Mouse (Mus musculus) limb, embryonic 15.5 days (tissue): ENCODE results near the gene Slc12a6. TPM values are rescaled to one million over a fixed set of nuclear protein-coding genes. Genes with fewer than 3 reads are reported as not detected.

ENCODE experiments used
- ATAC-seq: fragments of 200-750 bp; cut with Nextera tagmentation; 2 replicates; pipeline ENCODE4 v1.8.0; 2017; ENCODE audit warnings: low read depth, moderate TSS enrichment; ENCODE audit not compliant: insufficient number of reproducible peaks, low FRiP score, low TSS enrichment
- H3K27ac ChIP-seq: fragments of 300-500 bp; sonication (generic); 2 replicates; pipeline ENCODE4 v1.5.1; 2015; ENCODE audit warnings: moderate library complexity, mild to moderate bottlenecking, inconsistent platforms
- H3K27me3 ChIP-seq: fragments of 300-500 bp; sonication (generic); 2 replicates; pipeline ENCODE4 v1.6.1; 2015; ENCODE audit warnings: inconsistent platforms
- H3K36me3 ChIP-seq: fragments of 300-500 bp; sonication (generic); 2 replicates; pipeline ENCODE4 v1.6.1; 2015; ENCODE audit warnings: inconsistent platforms
- H3K4me1 ChIP-seq: fragments of 300-500 bp; sonication (generic); 2 replicates; pipeline ENCODE4 v1.6.1; 2015; ENCODE audit warnings: inconsistent platforms
- H3K4me2 ChIP-seq: fragments of 300-500 bp; sonication (generic); 2 replicates; pipeline ENCODE4 v1.6.1; 2015; ENCODE audit warnings: mild to moderate bottlenecking, inconsistent platforms
- H3K4me3 ChIP-seq: fragments of 300-500 bp; sonication (generic); 2 replicates; pipeline ENCODE4 v1.5.1; 2015; ENCODE audit warnings: mild to moderate bottlenecking, inconsistent platforms
- H3K9ac ChIP-seq: fragments of 300-500 bp; sonication (generic); 2 replicates; pipeline ENCODE4 v1.6.1; 2015; ENCODE audit warnings: inconsistent platforms
- H3K9me3 ChIP-seq: fragments of 300-500 bp; sonication (generic); 2 replicates; pipeline ENCODE4 v1.6.1; 2016; ENCODE audit warnings: inconsistent platforms
- whole genome bisulfite sequencing: fragments of 180-500 bp; shearing (Covaris S2); methylation state at CpG from one replicate; pipeline ENCODE4 v1.1.7; 2015; 5-methylcytosine and 5-hydroxymethylcytosine counted together
- polyA plus RNA-seq: library from polyadenylated mRNA; unstranded; fragments of >200 nt; fragmentation: Nextera tagmentation; extraction: Ambion mirVana; gene quantifications from 2 replicates; pipeline ENCODE4 v1.2.1, GENCODE M21; 2015

The Slc12a6 gene
- polyA plus RNA-seq, 1 experiment from 2014 or later: 8.0 TPM

- ATAC-seq: no peak
- H3K4me3 ChIP-seq: no peak overlapping the region
- H3K9ac ChIP-seq: no peak overlapping the region
- H3K4me1 ChIP-seq: peaks cover 18% of the 10 kb centered on the region
- H3K9me3 ChIP-seq: no peaks in the 10 kb centered on the region
- peaks cover 11% of the 10 kb centered on the region; the same call in 1 of the 2 replicates for H3K36me3 ChIP-seq
- H3K27me3 ChIP-seq: no peaks in the 10 kb centered on the region
- no peak overlapping the region for H3K27ac ChIP-seq
- H3K4me2 ChIP-seq: no peak overlapping the region
- WGBS: 73% methylated on average over 14 of the region's 14 CpGs
These were observed 23.8 kb upstream of the Slc12a6 start for GRCm38 (mm10) chr2:112241787-112242186.

DNA sequence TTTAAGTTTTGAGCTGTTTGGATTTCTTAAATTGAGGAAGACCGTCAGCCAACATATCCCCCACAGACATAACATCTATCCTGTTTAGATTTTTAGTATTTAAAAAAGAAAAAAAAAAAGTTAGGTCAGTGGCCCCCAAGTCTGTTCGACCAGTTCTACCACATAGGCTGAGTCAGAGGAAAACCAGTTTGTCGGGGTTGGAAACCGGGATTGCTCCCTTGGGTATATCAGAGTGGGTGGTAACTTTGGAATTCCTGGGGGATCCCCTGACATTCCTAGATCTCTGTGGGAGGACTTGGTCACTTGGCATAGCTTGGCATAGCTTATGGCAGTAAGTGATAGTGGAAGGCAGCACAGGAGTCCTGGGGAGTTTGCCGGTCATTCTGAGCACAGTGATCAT, 20.3 kb upstream of the Slc12a6 start:
- Histone ChIP-seq H3K27me3 (no peaks in the 10 kb centered on the region), H3K4me2 (no peak overlapping the region), H3K4me1 (peaks cover 13% of the 10 kb centered on the region), H3K9me3 (no peaks in the 10 kb centered on the region), H3K9ac (no peak overlapping the region), H3K4me3 (no peak overlapping the region), H3K36me3 (peaks cover 14% of the 10 kb centered on the region; the same call in 1 of the 2 replicates), H3K27ac (no peak overlapping the region)
- WGBS: 77% methylated on average over 5 of the region's 5 CpGs
- ATAC-seq: no peak

- ATAC-seq: 0 out of 2 replicates have a peak, but pooled peaks have one; percentile 53
- Histone ChIP-seq H3K9ac (no peak overlapping the region), H3K4me3 (no peak overlapping the region), H3K4me1 (peaks cover 5% of the 10 kb centered on the region; the same call in 1 of the 2 replicates), H3K27me3 (no peaks in the 10 kb centered on the region), H3K36me3 (peaks cover 14% of the 10 kb centered on the region; the same call in 1 of the 2 replicates), H3K27ac (no peak overlapping the region), H3K4me2 (no peak overlapping the region), H3K9me3 (no peaks in the 10 kb centered on the region)
- 73% methylated on average over 6 of the region's 6 CpGs for WGBS
These were observed 19.4 kb upstream of the Slc12a6 start for GRCm38 (mm10) chr2:112246193-112246592.

- no peaks in the 10 kb centered on the region for H3K9me3 ChIP-seq
- H3K4me2 ChIP-seq: no peak overlapping the region
- 71% methylated on average over 10 of the region's 10 CpGs for WGBS
- no peak overlapping the region for H3K9ac ChIP-seq
- H3K27me3 ChIP-seq: no peaks in the 10 kb centered on the region
- peaks cover 14% of the 10 kb centered on the region; the same call in 1 of the 2 replicates for H3K36me3 ChIP-seq
- H3K27ac ChIP-seq: no peak overlapping the region
- H3K4me3 ChIP-seq: no peak overlapping the region
- H3K4me1 ChIP-seq: 0 out of 2 replicates have a peak, but pooled peaks cover 3% of the 10 kb centered on the region
- ATAC-seq: no peak
These were observed 18.3 kb upstream of the Slc12a6 start for GRCm38 (mm10) chr2:112247323-112247722.

DNA sequence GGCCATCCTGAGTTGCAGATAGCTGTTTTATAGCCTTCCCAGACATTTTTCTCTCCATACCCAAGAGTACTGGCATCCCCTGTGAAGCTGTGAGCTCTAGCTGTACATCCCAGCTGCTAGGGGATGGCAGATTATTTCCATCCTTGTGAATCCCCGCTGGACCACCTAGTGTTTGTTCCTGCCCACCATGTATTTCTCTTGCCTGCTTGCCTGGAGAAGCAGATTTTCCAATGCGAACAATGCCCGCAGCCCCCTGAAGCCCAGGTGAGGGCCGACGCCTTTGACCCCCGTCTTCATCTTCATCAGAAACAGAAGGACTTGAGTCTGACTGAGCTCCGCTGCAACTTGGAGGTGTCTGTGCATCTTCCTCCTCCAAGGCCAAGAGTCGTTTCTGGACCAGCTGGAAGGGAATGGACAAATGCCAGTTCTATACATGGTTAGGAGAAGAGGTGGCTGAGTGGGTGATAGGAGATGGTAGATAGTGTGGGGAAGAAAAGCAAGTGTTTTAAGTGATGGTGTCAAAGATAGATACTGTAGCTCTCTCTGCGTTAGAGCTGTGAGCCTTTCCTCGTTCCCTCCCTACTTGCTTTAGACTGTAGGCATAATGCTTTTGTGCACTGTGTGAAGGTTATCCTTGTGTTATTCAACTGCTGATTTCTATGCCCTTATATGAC, 15.7 kb upstream of the Slc12a6 start:
- Histone ChIP-seq H3K27me3 (no peaks in the 10 kb centered on the region), H3K9me3 (no peaks in the 10 kb centered on the region), H3K9ac (no peak overlapping the region), H3K4me3 (no peak overlapping the region), H3K27ac (no peak overlapping the region), H3K4me1 (0 out of 2 replicates have a peak, but pooled peaks cover 3% of the 10 kb centered on the region), H3K4me2 (no peak overlapping the region), H3K36me3 (peaks cover 2% of the 10 kb centered on the region; the same call in 1 of the 2 replicates)
- ATAC-seq: no peak
- 90% methylated on average over 10 of the region's 10 CpGs for WGBS

- Histone ChIP-seq H3K4me1 (no peaks in the 10 kb centered on the region), H3K9ac (no peak overlapping the region), H3K27me3 (no peaks in the 10 kb centered on the region), H3K9me3 (no peaks in the 10 kb centered on the region), H3K4me2 (no peak overlapping the region), H3K4me3 (no peak overlapping the region), H3K27ac (no peak overlapping the region), H3K36me3 (no peaks in the 10 kb centered on the region)
- WGBS: 56% methylated on average over 7 of the region's 7 CpGs
- no peak for ATAC-seq
These were observed 10.7 kb upstream of the Slc12a6 start for GRCm38 (mm10) chr2:112254675-112255515.

DNA sequence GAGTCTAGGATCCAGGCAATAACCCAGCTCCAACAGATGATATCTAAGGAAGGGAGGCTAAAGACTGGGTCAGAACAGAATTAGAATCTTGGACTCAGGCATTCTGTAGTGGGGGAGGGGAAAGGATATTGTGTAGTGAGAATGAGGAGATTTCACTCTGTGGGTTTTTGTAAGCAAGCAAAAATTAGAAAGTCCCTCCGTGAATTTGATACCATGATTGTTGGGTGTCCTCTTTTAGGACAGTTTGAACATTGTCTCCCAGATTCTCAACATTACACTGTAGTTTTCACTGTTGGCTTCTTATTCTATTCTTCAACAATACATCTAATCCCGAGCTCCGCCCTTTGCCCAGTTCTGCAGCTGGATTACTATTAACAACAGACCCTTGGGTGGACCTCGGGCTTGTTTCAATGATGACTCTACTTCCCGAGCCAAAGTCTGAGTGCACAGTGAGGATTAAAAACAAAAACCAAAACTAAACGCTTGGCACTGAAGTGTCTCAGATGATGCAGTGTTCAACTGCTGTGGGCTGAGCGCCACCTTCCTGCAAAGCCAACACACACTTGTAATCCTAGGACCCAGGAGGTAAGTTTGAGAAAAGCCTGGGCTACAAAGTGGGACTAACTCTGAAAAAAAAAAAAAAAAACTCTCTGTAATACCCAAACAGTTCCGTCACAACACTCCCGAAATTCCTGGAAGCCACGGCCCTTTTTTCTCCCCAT, 6.2 kb upstream of the Slc12a6 start, which contains the start of gene Nutm1:
Gene Nutm1, minus strand, starts transcription at position 51 of the 722 bp plus-strand sequence.
- Histone ChIP-seq H3K27ac (no peak within 1 kb of the TSS), H3K4me2 (no peak within 1 kb of the TSS), H3K36me3 (0 out of 2 replicates have a peak, but pooled peaks cover 2% of the 10 kb centered on the region), H3K4me3 (no peak within 1 kb of the TSS), H3K4me1 (peaks cover 12% of the 10 kb centered on the region; the same call in 1 of the 2 replicates), H3K27me3 (no peaks in the 10 kb centered on the region), H3K9me3 (no peaks in the 10 kb centered on the region), H3K9ac (no peak within 1 kb of the TSS)
- 73% methylated on average over 10 of the region's 10 CpGs for WGBS
- no peak for ATAC-seq

DNA sequence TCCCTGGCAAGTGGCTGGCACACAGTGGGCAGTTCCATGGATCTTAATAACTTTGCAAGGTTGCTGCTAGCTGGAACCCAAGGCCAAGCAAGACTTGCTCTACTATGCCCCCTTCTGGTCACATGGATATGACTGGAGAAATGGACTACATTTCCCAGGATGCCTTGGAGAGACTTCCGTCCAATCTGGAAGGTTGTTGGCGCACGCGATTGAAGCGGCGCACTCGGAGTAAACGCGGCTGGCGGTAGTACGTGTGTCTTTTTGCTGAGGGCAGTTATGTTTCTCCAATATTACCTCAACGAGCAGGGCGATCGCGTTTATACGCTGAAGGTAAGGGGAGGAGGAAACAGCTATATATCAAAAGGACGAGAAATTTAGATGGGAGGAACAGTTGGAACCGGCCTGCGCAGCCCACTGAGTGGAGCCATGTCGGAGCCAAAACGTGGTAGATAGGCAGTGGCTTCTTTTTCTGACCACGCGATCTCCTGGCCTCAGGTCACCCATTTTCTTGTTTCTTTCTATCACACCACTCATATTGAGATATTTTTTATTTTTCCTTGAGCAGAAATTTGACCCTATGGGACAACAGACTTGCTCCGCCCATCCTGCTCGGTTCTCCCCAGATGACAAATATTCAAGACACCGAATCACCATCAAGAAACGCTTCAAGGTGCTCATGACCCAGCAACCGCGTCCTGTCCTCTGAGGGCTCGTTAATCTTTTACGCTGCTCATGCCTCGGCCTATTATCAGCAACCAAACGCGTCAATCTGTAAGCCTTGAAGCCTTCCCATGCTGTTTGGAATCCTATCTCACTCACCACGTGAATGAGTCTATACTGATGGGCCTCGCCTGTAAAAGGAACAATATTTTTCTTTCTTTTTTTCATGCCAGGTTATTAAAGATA, 3.6 kb upstream of the Slc12a6 start, which contains the start of gene Nop10:
Gene Nop10, plus strand, starts transcription at position 179 of the 906 bp plus-strand sequence.
- H3K4me1 ChIP-seq: peaks cover 21% of the 10 kb centered on the region
- H3K4me2 ChIP-seq: peak within 1 kb of the TSS; percentile 61
- ATAC-seq: peak; percentile 50; the same call in 1 of the 2 replicates
- H3K27ac ChIP-seq: peak within 1 kb of the TSS; percentile 81
- under 1% methylated on average over 36 of the region's 36 CpGs for WGBS
- H3K27me3 ChIP-seq: no peaks in the 10 kb centered on the region
- H3K9me3 ChIP-seq: no peaks in the 10 kb centered on the region
- peak within 1 kb of the TSS; percentile 65 for H3K4me3 ChIP-seq
- 0 out of 2 replicates have a peak, but pooled peaks cover 2% of the 10 kb centered on the region for H3K36me3 ChIP-seq
- H3K9ac ChIP-seq: peak within 1 kb of the TSS; percentile 54

- H3K4me1 ChIP-seq: peaks cover 21% of the 10 kb centered on the region
- peak overlapping the region; percentile 61 for H3K4me2 ChIP-seq
- no peak for ATAC-seq
- H3K4me3 ChIP-seq: peak overlapping the region; percentile 65
- no peaks in the 10 kb centered on the region for H3K27me3 ChIP-seq
- no peak overlapping the region for H3K9ac ChIP-seq
- 0 out of 2 replicates have a peak, but pooled peaks cover 2% of the 10 kb centered on the region for H3K36me3 ChIP-seq
- no peak overlapping the region for H3K27ac ChIP-seq
- no peaks in the 10 kb centered on the region for H3K9me3 ChIP-seq
- 35% methylated on average over 4 of the region's 4 CpGs for WGBS
These were observed 2.8 kb upstream of the Slc12a6 start for GRCm38 (mm10) chr2:112262779-112263295.

- no peak overlapping the region for H3K4me2 ChIP-seq
- no peaks in the 10 kb centered on the region for H3K27me3 ChIP-seq
- 70% methylated on average over 4 of the region's 4 CpGs for WGBS
These were observed 1.3 kb upstream of the Slc12a6 start for GRCm38 (mm10) chr2:112264364-112264763.

More at GRCm38 (mm10) chr2:112264364-112264763, 1.3 kb upstream of the Slc12a6 start:
- ATAC-seq: no peak
- Histone ChIP-seq H3K27ac (no peak overlapping the region), H3K36me3 (0 out of 2 replicates have a peak, but pooled peaks cover 2% of the 10 kb centered on the region), H3K9me3 (no peaks in the 10 kb centered on the region), H3K9ac (no peak overlapping the region), H3K4me1 (peaks cover 21% of the 10 kb centered on the region), H3K4me3 (no peak overlapping the region)
